ENCODE assay signal across 8 mouse cellular contexts in genomic region chr17:31433978-31434797, GRCm38 (mm10). TPM values are rescaled to one million over a fixed set of nuclear protein-coding genes. Genes with fewer than 3 reads are reported as not detected.
DNase-seq lines count a peak whose midpoint lies in the region; ATAC-seq lines count a peak whose summit lies in the region.

No protein-coding gene starts in this region.

- H3K36me3 ChIP-seq in heart, embryonic 12.5 days = peaks cover 8% of the 10 kb centered on the region; the same call in 1 of the 2 replicates
- peaks cover 7% of the 10 kb centered on the region; the same call in 1 of the 2 replicates for H3K36me3 ChIP-seq in midbrain, embryonic 15.5 days (replicated peaks)

- no peak overlapping the region for H3K27ac ChIP-seq in heart, embryonic 12.5 days (ENCODE audit: poor library complexity, severe bottlenecking)
- peak overlapping the region; percentile 57 for H3K27ac ChIP-seq in midbrain, embryonic 15.5 days

- 15% methylated on average over 16 of the region's 16 CpGs for WGBS in heart, embryonic 12.5 days
- 12% methylated on average over 16 of the region's 16 CpGs for WGBS in midbrain, embryonic 15.5 days

- peak overlapping the region; percentile 11; the same call in 1 of the 2 replicates for H3K4me3 ChIP-seq in heart, embryonic 12.5 days
- no peak overlapping the region for H3K4me3 ChIP-seq in midbrain, embryonic 15.5 days

- H3K27me3 ChIP-seq in heart, embryonic 12.5 days (replicated peaks) = no peaks in the 10 kb centered on the region
- H3K27me3 ChIP-seq in midbrain, embryonic 15.5 days (replicated peaks) = no peaks in the 10 kb centered on the region

- peaks cover 26% of the 10 kb centered on the region for H3K4me1 ChIP-seq in heart, embryonic 12.5 days (replicated peaks)
- H3K4me1 ChIP-seq in midbrain, embryonic 15.5 days = peaks cover 25% of the 10 kb centered on the region

- peak overlapping the region; percentile 53 for H3K4me2 ChIP-seq in heart, embryonic 12.5 days
- H3K4me2 ChIP-seq in midbrain, embryonic 15.5 days = peak overlapping the region; percentile 8; the same call in 1 of the 2 replicates

- peak overlapping the region; percentile 44; the same call in 1 of the 2 replicates for H3K9ac ChIP-seq in heart, embryonic 12.5 days
- H3K9ac ChIP-seq in midbrain, embryonic 15.5 days = no peak overlapping the region

- DNase-seq in embryo, embryonic 9.5 days (ENCODE audit: extremely low spot score) = peak; percentile 28
- DNase-seq in kidney, postnatal 10 days = peak; percentile 56
- DNase-seq in thymus, postnatal 0 days (ENCODE audit: low spot score) = no peak
- DNase-seq in testis, postnatal 14 days (ENCODE audit: low spot score) = no peak
- DNase-seq in left cerebral cortex, adult 9 months (ENCODE audit: low spot score in 2 of 2) = no peak
- no peak for DNase-seq in right cerebral cortex, postnatal 4 days

- no peak for ATAC-seq in heart, embryonic 12.5 days (ENCODE audit: insufficient number of reproducible peaks, low FRiP score)
- ATAC-seq in midbrain, embryonic 15.5 days (replicated peaks) = no peak

- H3K9me3 ChIP-seq in heart, embryonic 12.5 days (replicated peaks) = peaks cover 4% of the 10 kb centered on the region
- no peaks in the 10 kb centered on the region for H3K9me3 ChIP-seq in midbrain, embryonic 15.5 days

RNA-seq across cellular contexts. Expression of gene Pde9a, which starts 48.2 kb away (rescaled TPM):
- 5.5 and 5.6 TPM in 2 replicates for polyA plus RNA-seq in heart, embryonic 12.5 days (2016; fragmentation: Nextera tagmentation; extraction: Ambion mirVana)
- 36.1 and 38.1 TPM in 2 replicates for polyA plus RNA-seq in midbrain, embryonic 15.5 days (2015; fragmentation: Nextera tagmentation; extraction: Ambion mirVana)
- polyA plus RNA-seq in thymus, postnatal 0 days (2015; fragmentation: Nextera tagmentation; extraction: Ambion mirVana) = 1.4 and 1.6 TPM in 2 replicates

Comparison
In these comparisons a context has a peak if more than half of its experiments do, and no peak if none do; other contexts are left out.
1. DNase-seq: peak in embryo, embryonic 9.5 days (single experiment) and kidney, postnatal 10 days (single experiment); none in thymus, postnatal 0 days (single experiment), testis, postnatal 14 days (single experiment), left cerebral cortex, adult 9 months (0 of 2) and right cerebral cortex, postnatal 4 days (single experiment).